Mouse (Mus musculus): ENCODE measurements around the gene Gpc5. TPM values are rescaled to one million over a fixed set of nuclear protein-coding genes. Genes with fewer than 3 reads are reported as not detected.

Gene Gpc5
- total RNA-seq, 2 experiments from 2014 or later: not detected

DNA sequence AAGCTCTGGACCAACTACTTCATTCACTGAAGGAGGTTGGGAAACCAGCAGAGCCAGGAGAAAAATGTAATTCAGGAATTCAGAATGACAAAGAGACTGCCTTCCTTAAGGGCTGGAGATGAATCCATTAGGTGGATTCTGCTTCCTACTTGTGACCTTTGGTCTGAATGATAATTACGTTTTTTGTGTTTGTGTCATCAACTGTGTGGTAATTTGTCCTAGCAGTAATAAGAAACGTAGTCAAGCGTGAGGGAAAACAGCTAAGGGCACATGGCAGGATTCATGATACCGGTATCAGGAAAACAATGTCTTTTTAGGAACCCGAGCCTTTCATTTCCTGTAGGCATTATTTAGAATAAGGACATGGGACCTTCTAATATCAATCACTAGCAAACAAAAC is 1045.3 kb downstream of the Gpc5 start:
- DNase-seq: no peak
- intact Hi-C loops (cut with DNase I; ENCODE audit: low total_unique reads): no loop called here

DNA sequence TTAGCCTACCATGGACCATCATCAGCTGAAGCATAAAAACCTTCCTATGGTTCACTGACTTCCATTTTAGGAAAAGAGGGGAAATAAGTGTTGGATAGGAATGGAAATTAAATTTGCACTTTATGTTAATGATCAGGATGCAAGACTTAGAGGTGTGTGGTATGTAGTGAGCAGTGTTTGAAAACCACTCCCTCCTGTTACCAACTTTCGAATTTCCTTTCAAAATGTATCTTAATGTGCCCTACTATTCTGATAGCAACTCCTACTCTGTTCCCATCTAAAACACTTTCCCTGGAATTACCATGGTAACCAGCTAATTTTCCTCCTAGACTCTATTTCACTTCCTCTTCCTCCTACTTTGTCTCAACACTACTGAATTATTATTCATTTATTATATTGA is 1045.8 kb downstream of the Gpc5 start:
- no peak for DNase-seq
- intact Hi-C loops (cut with DNase I; ENCODE audit: low total_unique reads): no loop called here

DNA sequence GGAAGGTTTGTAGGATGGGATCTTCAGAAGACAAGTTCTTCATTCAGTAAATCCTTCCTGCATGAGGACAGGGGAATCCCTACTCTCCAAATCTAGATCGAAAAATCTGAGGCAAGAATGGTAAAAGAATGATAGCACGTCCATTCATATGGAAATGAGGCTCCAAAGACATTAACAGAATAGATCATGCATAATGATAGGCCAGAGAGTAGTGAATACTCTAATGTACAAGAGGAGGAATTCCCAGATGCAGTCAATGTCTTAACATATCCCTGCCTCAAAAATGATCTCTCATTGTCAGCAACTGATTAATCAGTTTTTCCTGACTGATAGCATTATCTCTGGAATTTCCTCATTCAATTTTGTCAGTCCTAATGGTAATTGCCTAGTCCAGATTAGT is 1070.6 kb downstream of the Gpc5 start:
- DNase-seq: no peak
- intact Hi-C loops (cut with DNase I; ENCODE audit: low total_unique reads): no loop called here

DNA sequence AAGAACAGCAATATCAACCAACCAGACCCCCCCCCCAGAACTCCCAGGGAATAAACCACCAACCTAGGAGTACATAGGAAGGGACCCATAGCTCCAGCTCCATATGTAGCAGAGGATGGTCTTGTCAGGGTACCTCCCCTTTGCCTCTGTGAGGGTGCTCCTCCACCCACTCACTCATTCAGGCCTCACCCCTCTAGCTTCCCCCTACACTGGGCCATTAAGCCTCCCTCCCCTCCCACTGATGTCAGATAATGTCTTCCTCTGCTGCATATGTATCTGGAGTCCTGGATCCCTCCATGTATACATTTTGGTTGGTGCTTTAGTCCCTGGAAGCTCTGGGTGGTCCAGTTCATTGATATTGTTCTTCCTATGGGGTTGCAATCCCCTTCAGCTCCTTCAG is 1075.4 kb downstream of the Gpc5 start:
- intact Hi-C loops (cut with DNase I; ENCODE audit: low total_unique reads): no loop called here
- no peak for DNase-seq

DNA sequence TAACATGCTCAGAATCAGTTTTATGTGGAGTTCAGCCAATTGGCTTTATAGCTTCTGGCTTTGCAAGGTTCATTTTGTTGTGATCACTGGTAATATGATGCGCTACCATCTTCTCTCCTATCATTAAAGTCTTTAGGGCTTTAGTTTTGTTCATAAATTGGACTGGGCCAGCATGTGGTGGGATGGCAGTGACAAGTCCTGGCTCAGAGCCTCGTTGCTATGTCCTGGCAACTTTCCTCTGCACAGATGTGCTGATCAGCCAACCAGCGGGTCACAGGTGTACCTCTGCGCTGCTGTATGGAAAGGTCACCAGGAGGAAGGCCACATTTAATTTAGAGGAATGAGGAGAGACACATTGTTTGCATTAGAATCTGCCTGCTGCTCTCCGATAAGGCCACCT is 1077.1 kb downstream of the Gpc5 start:
- no peak for DNase-seq
- intact Hi-C loops (cut with DNase I; ENCODE audit: low total_unique reads): no loop called here

DNA sequence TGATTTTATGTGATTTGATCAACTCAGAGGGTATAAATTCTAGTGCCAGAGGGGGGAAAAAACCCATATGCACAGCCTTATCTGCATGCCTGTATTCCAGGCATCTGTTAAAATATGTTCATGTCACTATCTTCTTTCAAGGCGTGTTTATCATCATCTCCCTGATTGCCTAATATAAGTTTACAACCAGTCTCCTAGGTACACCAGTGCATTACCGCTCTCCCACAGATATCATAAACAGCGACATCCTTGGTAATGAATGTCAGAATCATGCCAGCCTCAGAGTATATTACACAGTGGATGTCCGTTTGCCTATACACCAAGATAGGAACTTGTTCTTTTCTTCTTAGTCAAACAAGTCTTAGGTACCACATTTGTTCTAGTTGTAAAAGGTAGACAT is 1095.0 kb downstream of the Gpc5 start:
- DNase-seq: no peak
- intact Hi-C loops (cut with DNase I; ENCODE audit: low total_unique reads): no loop called here

DNA sequence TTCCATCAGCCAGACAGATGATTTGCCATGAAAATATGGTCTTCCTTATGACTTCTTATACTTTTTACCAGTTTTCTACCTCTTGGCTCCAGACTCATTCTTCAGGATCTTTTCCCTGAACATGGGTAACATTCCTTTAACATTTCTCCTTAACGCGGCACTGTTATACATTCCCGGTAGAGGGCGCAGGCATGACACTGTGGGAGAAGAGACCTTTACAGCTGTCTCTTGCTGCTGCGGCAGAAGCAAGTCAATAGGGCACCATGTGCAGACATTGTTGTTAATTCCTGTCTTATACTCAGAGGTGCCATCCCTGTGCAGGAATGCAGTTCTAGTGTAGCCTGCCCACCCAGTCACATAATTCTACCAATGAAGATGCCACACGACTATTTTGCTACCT is 1115.0 kb downstream of the Gpc5 start:
- DNase-seq: peak; percentile 7
- intact Hi-C loops (cut with DNase I; ENCODE audit: low total_unique reads): no loop called here

DNA sequence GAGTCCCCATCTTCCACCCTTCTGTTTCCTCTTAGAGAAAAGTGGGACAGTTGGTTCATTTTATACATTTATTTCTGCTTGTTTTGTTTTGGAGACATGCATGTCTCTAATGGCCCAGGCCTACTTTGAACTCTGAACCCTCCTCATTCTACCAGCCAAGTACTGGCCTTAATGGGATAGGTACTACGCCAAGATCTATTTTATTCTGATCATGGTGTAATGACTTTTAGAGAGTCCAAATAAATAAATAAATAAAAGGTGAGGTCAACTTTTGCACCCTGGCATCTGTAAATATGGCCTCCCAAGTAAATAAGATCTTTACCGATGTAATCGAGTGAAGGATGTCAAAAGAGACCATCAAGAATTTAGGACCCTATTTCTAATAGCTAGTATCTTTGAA is 1116.6 kb downstream of the Gpc5 start:
- DNase-seq: no peak
- intact Hi-C loops (cut with DNase I; ENCODE audit: low total_unique reads): no loop called here

DNA sequence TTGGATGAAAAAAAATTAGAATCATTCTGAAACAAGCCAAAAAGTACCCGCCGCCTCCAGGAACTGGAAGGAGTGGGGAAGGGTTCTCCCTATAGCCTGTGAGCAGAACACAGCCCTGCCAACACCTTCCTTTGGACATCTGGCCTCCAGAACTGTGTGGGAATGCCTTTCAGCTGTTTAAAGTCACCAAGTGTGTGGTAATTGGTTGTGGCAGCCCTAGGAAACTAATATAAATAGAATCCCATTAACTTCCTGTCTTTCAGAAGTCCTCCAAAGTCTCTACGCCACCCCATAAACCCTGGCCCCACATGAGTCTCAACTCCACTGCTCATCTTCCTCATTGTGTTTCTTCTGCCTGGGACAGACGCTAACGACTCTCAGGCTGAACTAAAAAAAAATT is 1117.0 kb downstream of the Gpc5 start:
- intact Hi-C loops (cut with DNase I; ENCODE audit: low total_unique reads): no loop called here
- DNase-seq: no peak

DNA sequence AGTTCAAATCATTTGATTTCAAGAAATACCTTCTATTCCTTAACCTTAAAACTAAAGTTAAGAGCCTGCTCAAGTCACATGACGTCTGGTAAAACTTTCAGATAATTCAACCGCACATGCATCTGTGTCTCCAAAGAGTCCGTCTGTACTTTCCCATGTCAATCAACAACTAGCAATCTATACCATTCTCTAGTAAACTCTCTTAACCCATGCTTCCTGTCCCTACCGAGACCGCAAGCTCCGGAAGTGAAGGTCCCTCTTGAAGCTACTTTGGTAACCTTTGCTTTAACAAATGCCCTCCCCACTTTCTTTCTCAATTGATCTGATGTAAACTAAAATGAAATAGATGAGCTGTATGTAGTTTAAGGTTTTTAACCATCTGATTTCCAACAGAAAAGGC is 1118.3 kb downstream of the Gpc5 start:
- intact Hi-C loops (cut with DNase I; ENCODE audit: low total_unique reads): no loop called here
- DNase-seq: no peak

DNA sequence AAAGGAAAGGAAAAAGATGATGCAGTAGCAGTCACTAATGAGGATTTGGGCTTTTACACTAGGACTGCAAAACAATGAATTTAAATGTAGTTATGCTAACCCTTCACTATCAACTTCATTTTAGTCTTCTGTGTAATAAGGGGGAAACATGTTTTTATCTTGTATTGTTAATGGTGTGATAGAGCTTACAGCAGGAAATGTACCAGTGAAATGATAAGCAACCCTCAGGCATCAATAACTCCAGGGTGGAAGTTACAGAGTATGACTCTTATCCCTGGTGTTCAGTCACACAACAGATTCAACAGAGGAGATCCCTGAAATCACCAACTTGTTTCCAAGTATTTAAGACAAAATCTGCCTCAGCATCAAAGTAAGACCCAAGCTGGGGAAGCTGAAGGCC is 1120.0 kb downstream of the Gpc5 start:
- intact Hi-C loops (cut with DNase I; ENCODE audit: low total_unique reads): no loop called here
- no peak for DNase-seq

DNA sequence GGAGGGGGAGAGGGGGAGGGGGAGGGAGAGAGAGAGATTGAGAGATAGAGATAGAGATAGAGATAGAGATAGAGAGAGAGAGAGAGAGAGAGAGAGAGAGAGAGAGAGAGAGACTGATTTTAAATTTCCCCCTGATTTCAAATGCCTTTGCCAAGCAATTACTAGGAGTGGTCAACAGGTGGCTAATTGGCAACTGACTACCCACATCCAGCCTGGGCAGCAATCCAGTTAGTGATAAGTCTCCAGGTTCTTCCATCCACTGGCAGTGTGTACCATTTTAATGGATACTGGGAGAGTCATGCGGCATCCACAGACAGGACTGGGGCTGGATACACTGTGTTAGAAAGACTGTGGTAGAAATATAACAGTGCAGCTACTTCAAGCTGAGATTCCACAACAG is 1166.1 kb downstream of the Gpc5 start:
- intact Hi-C loops (cut with DNase I; ENCODE audit: low total_unique reads): no loop called here
- DNase-seq: no peak

DNA sequence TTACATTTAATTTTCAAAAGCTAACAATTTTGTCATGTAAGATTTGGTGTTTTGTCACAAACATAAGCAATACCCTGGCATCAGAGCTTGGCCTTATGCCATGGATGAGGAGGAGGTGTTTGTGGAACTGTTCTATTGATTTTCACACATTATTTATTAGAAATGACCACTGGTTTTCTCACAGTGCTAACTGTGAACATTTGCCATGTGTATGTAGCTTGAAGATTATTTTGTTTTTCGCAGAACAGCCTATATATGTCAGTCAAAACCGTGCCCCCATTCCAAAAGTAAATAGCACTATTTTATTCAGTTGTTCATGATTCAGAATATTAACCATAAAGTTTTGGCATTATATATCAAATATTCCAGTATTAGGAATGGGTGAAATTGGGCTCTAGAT is 1216.5 kb downstream of the Gpc5 start:
- intact Hi-C loops (cut with DNase I; ENCODE audit: low total_unique reads): no loop called here
- no peak for DNase-seq

DNA sequence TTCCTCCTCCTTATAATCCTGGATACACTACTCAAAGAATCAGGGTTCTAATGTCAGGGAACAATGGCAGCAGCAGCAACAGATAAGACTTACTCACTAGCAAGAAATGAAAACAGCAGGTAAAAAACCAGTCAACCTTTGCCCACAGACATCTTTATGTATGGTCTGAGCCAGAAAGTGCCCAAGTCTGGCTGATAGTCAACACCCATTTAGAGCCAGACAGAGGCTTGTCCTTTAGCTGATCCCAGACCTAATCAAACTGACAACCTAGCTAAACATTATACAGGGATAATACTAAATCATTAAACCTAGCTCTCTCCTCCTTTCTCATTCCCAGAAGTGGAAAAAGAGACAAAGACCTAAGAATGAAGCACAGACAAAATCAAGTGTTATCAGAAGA is 1225.5 kb downstream of the Gpc5 start:
- intact Hi-C loops (cut with DNase I; ENCODE audit: low total_unique reads): no loop called here
- no peak for DNase-seq

DNA sequence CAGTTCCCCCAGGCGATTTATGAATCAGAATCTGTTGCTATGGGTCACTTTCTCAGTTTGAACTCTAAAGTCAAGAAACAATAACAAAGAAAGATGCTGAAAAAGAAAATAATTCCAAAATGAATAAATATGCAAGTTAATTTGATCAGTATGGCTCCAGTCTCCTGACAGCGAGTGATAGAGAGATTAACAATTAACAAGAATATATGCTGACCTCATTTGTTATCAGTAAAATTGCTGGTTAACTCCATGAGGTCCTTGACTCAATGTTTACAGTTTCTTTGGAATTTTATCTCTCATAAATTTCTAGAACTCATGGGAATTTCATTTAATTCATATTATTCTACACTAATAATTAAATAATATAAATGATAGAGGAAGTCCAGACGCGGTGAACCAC is 1244.2 kb downstream of the Gpc5 start:
- DNase-seq: no peak
- intact Hi-C loops (cut with DNase I; ENCODE audit: low total_unique reads): no loop called here

DNA sequence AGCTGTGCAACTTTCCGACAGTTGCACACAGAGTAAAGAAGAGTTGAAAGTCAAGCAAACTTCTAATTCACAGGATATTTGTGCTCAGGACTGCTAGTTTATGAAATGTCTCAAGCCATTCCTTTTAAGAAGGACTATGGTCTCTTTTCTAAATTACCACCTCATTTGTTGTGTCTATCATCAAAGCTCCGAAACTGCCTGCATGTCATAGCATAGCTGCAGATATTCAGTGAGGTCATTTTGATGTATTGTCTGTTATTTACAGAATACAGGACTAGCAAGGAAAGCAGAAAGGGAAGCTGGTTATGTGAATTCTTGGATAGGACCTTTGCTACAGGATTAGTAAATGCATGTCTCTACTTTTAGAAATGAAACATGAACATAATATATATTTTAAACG is 1246.4 kb downstream of the Gpc5 start:
- DNase-seq: no peak
- intact Hi-C loops (cut with DNase I; ENCODE audit: low total_unique reads): no loop called here

DNA sequence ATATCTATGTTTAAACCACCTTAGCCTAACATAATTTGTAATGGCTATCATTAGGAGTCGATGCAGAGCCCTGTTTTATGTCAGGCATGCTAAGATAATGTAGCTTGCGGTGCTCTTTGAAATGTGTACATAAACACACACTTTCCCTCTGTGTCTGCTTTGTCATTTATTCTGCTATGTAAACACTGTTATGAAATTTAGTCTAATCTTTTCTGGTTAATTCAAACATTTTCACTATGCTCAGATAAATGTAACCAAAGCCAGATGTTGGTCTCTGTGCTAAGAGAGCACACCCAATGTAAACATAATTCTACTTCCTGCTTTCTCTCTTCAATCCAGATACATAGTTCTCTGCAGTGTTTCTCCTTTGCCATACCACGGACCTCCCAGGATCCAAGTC is 1256.5 kb downstream of the Gpc5 start:
- DNase-seq: no peak
- intact Hi-C loops (cut with DNase I; ENCODE audit: low total_unique reads): no loop called here

DNA sequence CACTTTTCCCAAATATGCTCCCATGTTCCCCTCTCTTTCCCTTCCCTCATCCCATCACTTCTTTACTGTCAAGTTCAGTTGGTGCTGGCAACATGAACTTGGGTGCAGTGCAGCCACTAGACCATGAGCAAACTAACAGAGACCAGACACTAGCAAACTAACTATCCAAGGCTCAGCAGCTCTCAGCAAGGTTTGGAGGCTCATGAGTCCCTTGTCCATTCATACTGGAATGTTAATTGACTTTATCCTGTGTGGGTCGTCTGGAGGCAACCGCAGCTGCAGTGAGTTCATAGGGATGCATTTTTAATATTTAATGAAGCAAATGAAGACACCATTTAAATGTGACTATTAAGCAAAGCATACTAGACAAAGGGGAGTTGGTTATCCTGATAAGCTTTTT is 1292.6 kb downstream of the Gpc5 start:
- intact Hi-C loops (cut with DNase I; ENCODE audit: low total_unique reads): no loop called here
- no peak for DNase-seq

DNA sequence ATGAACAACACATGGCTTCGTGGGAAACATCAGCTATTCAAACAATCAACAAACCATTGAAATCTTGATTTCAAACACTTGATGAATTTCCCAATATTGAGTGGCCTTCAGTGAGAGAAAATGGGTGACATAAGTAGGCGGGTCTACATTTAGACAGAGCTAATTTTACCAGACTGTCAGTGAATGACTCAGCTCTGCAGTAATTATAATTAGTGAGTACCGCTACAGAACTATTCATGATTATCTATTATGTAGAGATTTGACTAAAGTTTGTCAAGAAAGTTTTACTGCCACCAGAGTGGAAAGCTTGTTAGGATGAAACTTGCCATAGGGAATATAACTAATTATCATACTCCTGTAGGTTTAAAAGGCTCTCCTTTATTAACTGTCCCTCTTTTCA is 1323.5 kb downstream of the Gpc5 start:
- DNase-seq: no peak
- intact Hi-C loops (cut with DNase I; ENCODE audit: low total_unique reads): no loop called here

DNA sequence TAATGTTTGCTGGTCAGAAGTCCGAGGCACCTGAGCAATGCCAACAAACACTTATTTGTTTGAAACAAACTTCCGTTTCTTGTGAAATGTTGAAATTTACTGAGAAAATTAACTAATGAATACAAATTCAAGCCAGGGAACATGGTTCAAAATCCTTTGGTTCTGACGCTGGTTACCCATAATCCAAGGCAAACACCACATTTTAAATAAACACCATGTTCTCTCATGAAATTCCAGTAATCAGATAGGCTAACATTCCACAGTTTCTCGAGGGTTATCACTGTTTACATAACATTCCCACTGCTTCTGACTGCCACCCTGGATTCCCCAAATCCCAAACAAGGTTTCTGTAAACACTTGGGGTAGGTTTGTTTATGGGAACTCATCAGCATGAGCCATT is 1356.2 kb downstream of the Gpc5 start:
- intact Hi-C loops (cut with DNase I; ENCODE audit: low total_unique reads): no loop called here
- no peak for DNase-seq

DNA sequence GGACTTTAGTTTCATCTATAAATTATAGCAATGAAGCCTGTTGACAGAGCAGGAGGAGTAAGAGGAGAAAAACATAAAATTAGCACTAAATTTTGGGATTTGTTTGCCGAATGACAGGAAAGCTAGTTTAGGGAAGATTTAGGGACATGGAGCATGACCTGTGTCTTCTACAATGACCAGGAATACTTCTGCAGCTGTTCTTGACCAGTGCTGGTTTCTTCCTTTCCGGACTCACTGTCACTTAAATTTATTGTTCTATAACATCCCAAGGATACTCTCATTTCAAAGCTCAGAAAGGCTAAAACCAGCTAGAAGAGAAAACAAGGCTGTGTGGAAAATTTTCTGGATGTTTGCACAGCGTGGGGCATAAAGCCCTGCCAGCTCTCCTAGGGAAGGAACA is 1361.3 kb downstream of the Gpc5 start:
- intact Hi-C loops (cut with DNase I; ENCODE audit: low total_unique reads): no loop called here
- DNase-seq: no peak

DNA sequence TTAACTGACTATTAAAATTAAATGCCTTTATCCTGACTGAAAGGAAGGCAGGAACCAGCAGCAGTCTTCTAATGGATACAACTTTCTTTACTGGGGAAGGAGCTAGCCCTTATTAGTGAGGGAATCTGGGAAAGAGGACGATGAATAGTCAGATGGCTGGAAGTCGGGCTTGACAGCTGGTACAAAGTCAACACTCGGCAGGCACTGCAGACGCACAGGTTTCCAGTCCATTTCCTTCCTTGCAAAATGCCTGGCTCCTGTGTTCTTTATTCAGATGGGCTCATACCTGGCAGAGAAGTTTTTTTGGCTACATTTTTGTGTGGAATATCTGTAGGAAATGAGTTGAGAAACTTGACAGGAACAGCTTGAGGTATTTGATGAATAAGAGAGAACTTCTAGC is 1364.2 kb downstream of the Gpc5 start:
- intact Hi-C loops (cut with DNase I; ENCODE audit: low total_unique reads): no loop called here
- no peak for DNase-seq

All from gastrocnemius, postnatal 14 days (tissue).